Mouse (Mus musculus): ENCODE data around the gene Gm14226. TPM values are rescaled to one million over a fixed set of nuclear protein-coding genes. Genes with fewer than 3 reads are reported as not detected.
"Not testable (repeated sequence)": the region's sequence is repeated elsewhere in the genome, so short reads cannot be mapped to it uniquely, and the experiment has no call there.

Gm14226 gene
- not detected in 2 replicates for total RNA-seq (2015)
- not detected in 2 replicates for total RNA-seq (2017)

DNA sequence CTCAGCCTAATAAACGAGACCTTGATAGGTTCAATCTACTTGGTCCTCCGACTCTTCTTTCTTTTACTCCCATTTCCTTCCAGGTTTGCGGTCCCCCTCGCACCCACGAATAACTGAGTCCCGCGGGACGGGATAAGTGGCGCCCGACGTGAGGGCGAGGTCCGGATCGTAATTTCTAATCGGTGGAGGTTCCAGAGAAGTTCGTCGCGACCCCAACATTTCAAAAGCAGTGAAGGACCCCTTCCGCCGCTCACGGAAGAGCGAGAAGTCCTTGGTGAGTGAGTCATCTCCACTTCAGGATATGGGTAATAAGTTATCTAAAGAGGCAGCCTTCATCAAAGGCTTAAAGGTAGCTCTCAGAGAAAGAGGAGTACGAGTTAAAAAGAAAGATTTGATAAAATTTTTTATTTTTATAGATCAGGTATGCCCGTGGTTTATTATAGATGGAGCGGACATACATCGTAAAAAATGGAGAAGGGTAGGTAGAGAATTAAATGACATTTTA is at the start of gene Gm14226:
Gene Gm14226, plus strand, starts transcription at position 16 of the 505 bp plus-strand sequence.
- not testable (repeated sequence) for ATAC-seq (replicated peaks; ENCODE audit: poor library complexity)

- ATAC-seq (replicated peaks; ENCODE audit: poor library complexity): peak; percentile 66
Measured at GRCm38 (mm10) chr2:154969740-154970397, 48.2 kb upstream of the Gm14226 start.

- ATAC-seq (replicated peaks; ENCODE audit: poor library complexity): no peak
Measured at GRCm38 (mm10) chr2:154971919-154972692, 46.0 kb upstream of the Gm14226 start.

- no peak for ATAC-seq (replicated peaks; ENCODE audit: poor library complexity)
Measured at GRCm38 (mm10) chr2:154972981-154973380, 45.1 kb upstream of the Gm14226 start.

- no peak for ATAC-seq (replicated peaks; ENCODE audit: poor library complexity)
Measured at GRCm38 (mm10) chr2:154986609-154987008, 31.5 kb upstream of the Gm14226 start.

- ATAC-seq (replicated peaks; ENCODE audit: poor library complexity): no peak
Measured at GRCm38 (mm10) chr2:154991411-154991810, 26.7 kb upstream of the Gm14226 start.

DNA sequence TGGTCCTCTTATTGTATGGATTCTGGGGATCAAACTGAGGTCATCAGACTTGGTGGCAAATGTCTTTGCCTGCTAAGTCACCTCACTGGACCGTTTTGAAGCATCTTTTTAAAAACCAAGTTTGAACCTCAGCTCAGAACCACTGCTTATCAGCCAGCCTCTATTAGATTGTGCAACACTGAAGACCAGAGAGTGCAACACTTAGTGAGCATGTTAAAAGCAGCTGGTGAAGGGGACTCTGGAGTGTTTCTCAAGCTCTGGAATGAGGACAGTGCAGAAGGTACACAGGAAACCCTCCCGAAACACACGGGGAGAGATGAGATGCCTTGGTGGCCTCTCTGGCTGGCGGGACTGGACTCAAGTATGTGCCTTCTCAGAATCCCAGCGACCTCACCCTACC is 26.0 kb upstream of the Gm14226 start:
- ATAC-seq (replicated peaks; ENCODE audit: poor library complexity): peak; percentile 52

DNA sequence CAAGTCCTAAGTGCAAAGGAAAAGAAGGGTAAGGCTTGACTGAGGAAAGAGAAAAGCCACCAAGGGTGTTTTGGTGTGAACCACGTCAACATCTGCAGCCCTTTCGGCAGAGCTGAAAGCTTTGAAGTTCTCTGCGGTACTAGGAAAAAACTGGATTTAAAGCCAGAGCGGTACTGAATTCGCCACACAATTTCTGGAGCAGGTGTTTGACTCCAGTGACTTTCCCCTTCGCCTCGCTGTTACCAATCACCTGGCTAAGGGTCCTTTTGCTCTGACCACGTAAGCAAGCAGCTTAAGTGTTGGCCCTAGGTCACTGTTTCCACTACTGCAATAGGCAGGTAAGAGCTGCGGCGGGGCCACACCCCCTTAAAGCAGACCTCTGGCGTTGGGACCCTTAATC is 12.6 kb upstream of the Gm14226 start:
- ATAC-seq (replicated peaks; ENCODE audit: poor library complexity): no peak

GRCm38 (mm10) chr2:155011086-155011656 is 6.9 kb upstream of the Gm14226 start:
- peak; percentile 90 for ATAC-seq (replicated peaks; ENCODE audit: poor library complexity)

DNA sequence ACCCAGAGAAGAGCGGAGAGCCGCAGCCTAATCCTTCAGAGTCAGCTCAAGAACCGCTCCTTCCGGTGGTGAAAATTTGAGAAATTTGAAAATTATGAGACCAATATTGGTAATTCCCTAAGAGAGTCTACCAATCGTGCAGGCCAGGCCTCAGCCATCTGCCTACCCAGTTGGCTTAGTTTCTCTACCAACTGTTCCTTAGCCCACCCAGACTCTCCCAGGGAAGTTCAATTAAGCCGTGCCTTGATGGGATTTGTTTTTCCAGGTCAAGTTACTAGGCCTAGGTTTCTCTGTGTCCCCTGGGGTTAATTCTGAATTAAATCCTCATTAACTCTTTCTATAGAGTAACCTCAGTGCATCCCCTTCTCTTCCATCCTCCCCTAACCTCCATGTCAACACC is 5.1 kb upstream of the Gm14226 start:
- no peak for ATAC-seq (replicated peaks; ENCODE audit: poor library complexity)

- not testable (repeated sequence) for ATAC-seq (replicated peaks; ENCODE audit: poor library complexity)
Measured at GRCm38 (mm10) chr2:155016751-155017150, 1.3 kb upstream of the Gm14226 start.

DNA sequence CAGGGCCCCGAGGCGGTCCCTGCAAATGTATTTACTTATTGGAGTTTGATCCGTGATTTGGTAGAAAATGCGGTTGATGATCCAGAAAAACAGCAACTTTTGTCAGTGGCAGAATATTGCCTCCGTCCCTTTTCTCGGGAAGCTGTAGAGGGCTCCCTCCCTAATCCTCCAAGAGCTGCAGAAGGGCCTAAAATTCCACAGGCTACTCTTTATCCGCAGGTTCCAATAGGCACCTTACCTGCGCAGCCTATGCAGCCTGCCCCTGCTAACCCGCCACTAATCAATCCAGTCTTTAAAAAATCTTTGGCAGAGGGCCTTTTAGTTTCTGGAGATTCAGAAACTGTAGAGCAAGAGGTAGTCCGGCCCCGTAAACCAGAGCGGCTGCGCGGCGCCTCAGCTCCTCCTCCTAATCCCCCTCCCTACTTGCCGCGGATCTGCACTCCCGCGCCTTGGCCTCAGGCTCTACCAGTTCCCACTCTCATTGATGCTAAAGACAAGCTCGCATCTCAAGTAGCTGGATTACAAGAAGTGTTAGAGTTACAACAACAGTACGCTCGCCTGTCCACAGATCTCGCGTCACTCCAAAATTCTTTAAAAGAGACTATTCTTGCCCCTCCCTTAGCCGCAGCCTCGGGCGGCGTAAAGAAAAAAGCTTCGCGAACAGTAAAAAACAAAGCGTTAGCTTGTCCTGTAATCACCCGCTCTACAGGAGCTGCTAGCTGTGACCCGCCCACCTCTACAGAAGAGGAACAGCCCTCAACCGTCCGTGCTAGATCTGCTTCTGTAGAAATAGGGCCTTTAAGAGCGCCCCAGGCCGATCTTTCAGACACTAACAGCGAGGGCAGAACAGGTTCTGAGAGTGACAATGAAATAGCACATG is 936 bp downstream of the Gm14226 start:
- peak; percentile 87 for ATAC-seq (replicated peaks; ENCODE audit: poor library complexity)

GRCm38 (mm10) chr2:155019673-155020072 is 1.6 kb downstream of the Gm14226 start:
- ATAC-seq (replicated peaks; ENCODE audit: poor library complexity): peak; percentile 71

DNA sequence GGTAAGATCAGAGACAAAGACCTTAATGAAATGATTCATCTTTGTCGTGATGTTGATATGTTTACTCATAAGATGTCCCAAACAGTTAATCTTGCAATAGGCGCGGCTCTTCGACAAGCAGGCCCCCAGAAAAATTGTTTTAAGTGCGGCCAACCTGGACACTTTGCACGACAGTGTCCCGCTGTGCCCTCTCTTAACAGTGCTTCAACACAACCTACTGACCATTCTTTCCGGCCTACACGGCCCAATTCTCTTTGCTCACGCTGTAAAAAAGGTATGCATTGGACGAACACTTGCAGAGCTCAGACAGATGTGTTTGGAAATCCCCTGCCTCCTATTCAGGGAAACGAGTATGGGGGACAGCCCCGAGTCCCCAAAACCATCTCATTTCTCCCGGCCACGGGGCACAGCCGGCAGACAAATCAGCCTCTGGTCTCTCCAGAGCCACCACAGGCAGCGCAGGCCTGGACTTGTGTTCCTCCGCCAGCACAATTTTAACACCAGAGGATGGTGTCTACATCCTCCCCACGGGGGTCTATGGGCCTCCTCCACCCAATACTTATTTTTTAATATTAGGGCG is 2.3 kb downstream of the Gm14226 start:
- not testable (repeated sequence) for ATAC-seq (replicated peaks; ENCODE audit: poor library complexity)

DNA sequence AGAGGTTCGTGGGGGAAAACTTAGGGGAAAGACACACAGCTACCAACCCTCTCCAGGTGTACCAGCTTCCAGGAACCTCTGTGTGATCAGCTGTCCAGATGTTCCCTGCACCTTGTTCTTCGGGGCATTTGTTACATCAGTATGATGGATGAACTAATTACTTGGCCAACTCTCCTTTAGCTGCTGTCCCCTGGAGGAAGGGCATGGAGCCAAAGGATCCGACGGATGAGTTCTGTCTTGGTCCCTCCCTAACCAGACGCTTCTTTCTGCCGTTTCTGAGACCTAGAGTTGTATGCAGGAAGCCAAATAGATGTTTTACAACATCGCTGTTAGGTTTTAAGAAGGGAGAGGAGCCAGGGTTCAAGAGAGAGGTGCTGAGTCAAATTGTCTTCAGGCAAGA is 12.8 kb downstream of the Gm14226 start:
- no peak for ATAC-seq (replicated peaks; ENCODE audit: poor library complexity)

- ATAC-seq (replicated peaks; ENCODE audit: poor library complexity): peak; percentile 42; the same call in 1 of the 2 replicates
Measured at GRCm38 (mm10) chr2:155032938-155033710, 15.1 kb downstream of the Gm14226 start.

DNA sequence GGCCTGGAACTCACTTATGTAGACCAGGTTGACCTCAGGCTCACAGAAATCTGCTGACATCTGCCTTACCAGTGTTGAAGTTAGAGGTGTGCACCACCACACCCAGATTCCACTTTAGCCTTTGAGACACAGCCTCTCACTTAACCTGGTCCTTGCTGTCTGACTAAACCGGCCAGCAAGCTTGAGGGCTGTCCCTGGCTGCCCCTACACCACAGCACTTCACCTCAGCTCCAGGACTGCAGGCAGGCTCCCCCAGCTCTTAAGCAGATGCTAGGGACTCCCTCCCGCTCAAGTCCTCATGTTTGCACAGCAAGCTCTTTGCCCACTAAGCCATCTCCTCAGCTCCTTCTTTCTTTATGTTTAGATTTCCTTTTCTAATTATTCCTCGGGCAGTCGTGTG is 21.9 kb downstream of the Gm14226 start:
- no peak for ATAC-seq (replicated peaks; ENCODE audit: poor library complexity)

- no peak for ATAC-seq (replicated peaks; ENCODE audit: poor library complexity)
Measured at GRCm38 (mm10) chr2:155044542-155044941, 26.5 kb downstream of the Gm14226 start.

DNA sequence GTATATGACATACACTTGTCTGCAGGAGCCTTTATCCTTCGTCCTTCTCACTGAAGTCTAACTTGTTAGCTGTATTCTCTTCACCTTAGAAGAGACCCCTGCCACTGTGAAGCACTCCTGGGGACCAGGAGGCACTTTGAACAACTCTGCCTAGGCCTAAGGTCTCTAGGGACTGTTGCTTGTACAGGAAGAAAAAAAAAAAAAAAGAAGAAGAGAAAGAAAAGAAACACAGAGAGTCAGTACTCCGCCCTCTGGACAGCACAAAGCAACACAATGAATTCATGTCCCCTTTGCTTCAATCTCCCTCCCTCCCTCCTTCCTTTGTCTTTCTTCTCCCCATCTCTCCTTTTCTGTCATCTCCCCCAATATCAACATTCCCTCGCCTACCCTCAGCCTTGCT is 27.0 kb downstream of the Gm14226 start:
- no peak for ATAC-seq (replicated peaks; ENCODE audit: poor library complexity)

GRCm38 (mm10) chr2:155046803-155047202 is 28.7 kb downstream of the Gm14226 start:
- peak; percentile 36 for ATAC-seq (replicated peaks; ENCODE audit: poor library complexity)

Data from megakaryocyte progenitor cell, adult 5-6 weeks (primary cell).